Mouse (Mus musculus): ENCODE measurements around the gene 9330159F19Rik.

DNA sequence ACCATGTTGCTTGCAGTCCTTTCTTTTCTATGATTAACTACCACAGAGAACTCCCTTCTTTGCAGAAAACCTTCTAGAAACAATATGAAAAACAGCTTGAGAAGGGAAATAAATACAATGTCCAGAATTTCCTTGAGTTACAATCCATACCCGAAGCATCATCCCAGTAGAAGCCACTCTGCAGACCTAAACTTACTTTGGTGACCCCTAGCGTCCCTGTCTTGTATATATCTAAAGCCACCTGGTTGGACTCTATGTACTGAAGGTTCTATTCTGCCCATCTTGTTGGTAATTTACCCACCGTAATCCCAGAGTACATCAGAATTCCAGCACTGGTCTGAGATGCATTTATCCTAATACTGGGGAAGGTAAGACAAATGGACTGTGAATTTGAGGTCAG, 11.6 kb upstream of the 9330159F19Rik start:
- no peak for TF ChIP-seq CTCF (IDR thresholded peaks at IDR 0.05; ENCODE audit: extremely low read depth, insufficient read depth, low read length)
- no peak for TF ChIP-seq POLR2A (IDR thresholded peaks at IDR 0.05; ENCODE audit: extremely low read depth, insufficient read depth, low read length)
